Mouse (Mus musculus) common myeloid progenitor, adult 5-6 weeks (primary cell): ENCODE data around the gene Olfr480. TPM values are rescaled to one million over a fixed set of nuclear protein-coding genes. Genes with fewer than 3 reads are reported as not detected.

Experiments
- ATAC-seq: replicated peaks from 2 replicates; pipeline ENCODE4 v1.8.0; 2016; ENCODE audit warnings: low read depth, mild to moderate bottlenecking, moderate TSS enrichment, inconsistent platforms; ENCODE audit not compliant: poor library complexity, severe bottlenecking
- total RNA-seq: library from RNA; stranded (forward); fragments of 200-1000, 187-1606 nt; gene quantifications from 2 replicates; pipeline ENCODE4 v1.2.3, GENCODE M21; 2017

Gene Olfr480
- total RNA-seq = not detected in 2 replicates

DNA sequence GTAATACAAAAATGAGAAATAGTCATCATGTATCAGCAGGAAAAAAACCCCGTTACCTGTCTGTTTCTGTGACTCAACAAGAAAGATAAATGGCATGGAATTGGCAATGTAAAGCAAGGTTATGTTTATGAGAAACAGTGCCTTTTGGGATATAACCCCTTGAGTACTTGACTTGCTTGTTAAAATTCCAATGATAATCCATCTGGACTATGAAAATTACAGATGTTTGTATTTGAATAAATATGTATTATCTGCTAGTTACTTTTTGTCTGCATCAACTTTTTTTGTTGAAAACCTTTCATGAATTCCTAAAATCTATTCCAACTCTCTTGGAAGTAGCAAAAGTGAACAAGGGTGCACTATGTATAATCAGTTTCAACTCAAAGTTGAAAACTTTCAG is at the start of gene Olfr480:
Gene Olfr480, minus strand, starts transcription at position 101 of the 400 bp plus-strand sequence.
- ATAC-seq = no peak

DNA sequence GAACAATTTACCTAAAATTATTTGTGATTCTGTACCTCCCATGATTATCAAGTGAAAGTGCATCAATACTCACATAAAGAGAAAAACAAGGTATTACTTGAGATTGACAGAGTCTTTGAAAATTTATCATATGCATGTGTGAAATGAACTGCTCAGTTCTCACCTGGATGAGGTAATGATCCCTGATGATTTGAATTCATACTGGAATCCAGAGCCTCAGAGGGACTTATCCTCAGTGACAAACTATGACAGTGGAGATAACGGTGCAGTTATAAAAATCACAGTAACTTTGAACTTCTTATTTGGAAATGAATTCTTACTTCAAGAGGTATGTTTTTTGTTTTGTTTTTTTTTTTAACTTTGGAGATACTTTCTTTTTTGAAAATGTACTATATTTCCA is 33.4 kb upstream of the Olfr480 start, which contains the start of gene Olfr483:
Gene Olfr483, plus strand, starts transcription at position 301 of the 400 bp plus-strand sequence.
- ATAC-seq = no peak

DNA sequence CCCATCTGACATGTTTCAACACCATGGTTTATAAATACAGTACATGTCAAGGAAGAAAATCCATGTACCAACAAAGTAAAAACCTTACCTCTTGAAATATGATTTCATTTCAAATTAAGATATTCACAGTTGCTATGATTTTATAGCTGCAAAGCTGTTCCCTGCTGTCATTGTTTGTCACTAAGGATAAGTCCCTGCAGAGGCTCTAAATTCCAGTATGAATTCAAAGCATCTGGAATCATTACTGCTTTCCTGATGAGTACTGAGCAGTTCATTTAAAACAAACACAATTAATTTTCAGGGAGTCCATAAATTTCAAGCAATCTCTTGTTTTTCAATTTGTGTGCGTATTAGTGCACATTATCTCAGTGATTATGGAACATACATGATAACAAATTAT is 30.3 kb upstream of the Olfr480 start, which contains the start of gene Olfr482:
Gene Olfr482, minus strand, starts transcription at position 101 of the 400 bp plus-strand sequence.
- no peak for ATAC-seq

DNA sequence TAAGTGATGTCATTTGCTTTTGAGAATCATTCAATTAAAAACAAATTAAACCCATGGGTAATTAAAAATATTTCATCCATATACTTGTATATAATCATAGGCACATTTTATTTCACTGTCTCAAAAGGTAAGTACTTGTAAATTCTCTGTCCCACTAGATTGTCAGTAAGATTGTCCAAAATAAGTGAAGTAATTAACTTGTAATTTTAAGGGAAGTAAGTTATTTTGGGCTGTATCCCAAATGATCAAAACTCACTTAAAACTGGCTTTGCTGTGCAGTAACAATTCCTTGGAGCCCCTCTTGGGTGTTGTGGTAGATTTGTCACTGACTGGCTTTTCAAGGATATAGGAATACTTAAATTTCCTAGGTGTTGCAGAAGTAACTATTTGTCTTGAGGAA is 12.4 kb upstream of the Olfr480 start, which contains the start of gene Olfr481:
Gene Olfr481, plus strand, starts transcription at position 301 of the 400 bp plus-strand sequence.
- no peak for ATAC-seq

DNA sequence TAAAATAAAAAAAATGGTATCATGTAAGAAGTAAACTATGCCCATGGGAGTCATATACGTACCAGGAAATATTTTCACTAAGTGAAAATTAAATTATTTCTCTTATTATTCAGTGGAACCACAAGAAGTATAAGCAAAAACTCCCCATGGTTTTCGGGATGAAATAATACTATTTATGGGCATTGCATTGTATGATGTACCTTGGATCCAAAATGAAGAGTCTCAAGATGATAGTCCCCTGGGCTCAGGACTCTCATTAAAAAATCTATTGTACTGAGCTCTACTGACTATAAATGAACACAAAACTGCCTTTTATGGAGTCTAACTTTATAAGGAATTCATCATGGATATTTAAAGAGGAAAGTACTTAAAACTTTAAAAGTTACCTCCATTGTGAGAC is 16.8 kb downstream of the Olfr480 start, which contains the start of gene Olfr479:
Gene Olfr479, plus strand, starts transcription at position 301 of the 400 bp plus-strand sequence.
- ATAC-seq = no peak

DNA sequence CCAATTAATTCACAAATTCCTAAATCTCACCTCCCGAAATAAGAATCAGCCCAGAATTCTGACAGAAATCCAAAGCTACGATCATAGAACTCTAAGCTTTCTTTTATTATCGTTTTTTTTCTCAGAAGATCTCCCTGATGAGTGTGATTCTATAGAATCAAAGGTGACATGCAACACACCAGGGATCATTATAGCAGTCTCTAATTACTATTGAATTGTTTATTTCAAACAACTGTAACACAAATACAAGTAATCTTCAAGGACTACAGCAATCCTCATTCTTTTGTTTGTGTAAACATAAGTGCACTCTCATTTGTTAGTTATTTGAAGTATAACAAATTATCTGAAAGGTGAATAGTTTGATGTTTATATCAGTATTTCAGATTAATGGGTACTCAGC is 33.3 kb downstream of the Olfr480 start, which contains the start of gene Olfr478:
Gene Olfr478, minus strand, starts transcription at position 101 of the 400 bp plus-strand sequence.
- ATAC-seq = no peak

Other genes with a start within 250 kb of the Olfr480 start
- gene Olfr469, start 241.8 kb downstream of the Olfr480 start, total RNA-seq = not detected in 2 replicates
- gene Olfr470, start 219.9 kb downstream of the Olfr480 start, total RNA-seq = not detected in 2 replicates
- not detected in 2 replicates for gene Olfr472, start 169.4 kb downstream of the Olfr480 start, total RNA-seq
- not detected in 2 replicates for gene Olfr473, start 136.9 kb downstream of the Olfr480 start, total RNA-seq
- not detected in 2 replicates for gene Olfr474, start 112.7 kb downstream of the Olfr480 start, total RNA-seq
- gene Olfr476, start 102.5 kb downstream of the Olfr480 start, total RNA-seq = not detected in 2 replicates
- not detected in 2 replicates for gene Olfr477, start 80.7 kb downstream of the Olfr480 start, total RNA-seq
- gene Olfr478, start 33.4 kb downstream of the Olfr480 start, total RNA-seq = not detected in 2 replicates
- not detected in 2 replicates for gene Olfr479, start 16.7 kb downstream of the Olfr480 start, total RNA-seq
- gene Olfr481, start 12.5 kb upstream of the Olfr480 start, total RNA-seq = not detected in 2 replicates
- gene Olfr482, start 30.2 kb upstream of the Olfr480 start, total RNA-seq = 0.09 and 0.15 TPM in 2 replicates
- gene Olfr483, start 33.5 kb upstream of the Olfr480 start, total RNA-seq = not detected in 2 replicates
- not detected in 2 replicates for gene Olfr484, start 60.1 kb upstream of the Olfr480 start, total RNA-seq
- gene Olfr485, start 92.5 kb upstream of the Olfr480 start, total RNA-seq = not detected in 2 replicates
- not detected in 2 replicates for gene Olfr486, start 105.4 kb upstream of the Olfr480 start, total RNA-seq
- not detected in 2 replicates for gene Olfr487, start 147.3 kb upstream of the Olfr480 start, total RNA-seq
- not detected in 2 replicates for gene Olfr488, start 191.0 kb upstream of the Olfr480 start, total RNA-seq
- gene Olfr490, start 221.6 kb upstream of the Olfr480 start, total RNA-seq = not detected in 2 replicates
- gene Olfr491, start 246.1 kb upstream of the Olfr480 start, total RNA-seq = not detected in 2 replicates